Mouse (Mus musculus) gastrocnemius, adult 18-20 months (tissue): ENCODE measurements around the gene Chat. TPM values are rescaled to one million over a fixed set of nuclear protein-coding genes. Genes with fewer than 3 reads are reported as not detected.
"Not testable (repeated sequence)": the region's sequence is repeated elsewhere in the genome, so short reads cannot be mapped to it uniquely, and the experiment has no call there.

Experiments used
- DNase-seq: peaks from one replicate; pipeline ENCODE4 v3.0.0; 2021; ENCODE audit warnings: low spot score
- total RNA-seq, 2 experiments: library from RNA; stranded (reverse); gene quantifications; 2 replicates each; pipeline ENCODE4 v1.2.3; 2021

Chat gene
- total RNA-seq, 2 experiments from 2014 or later: not detected

DNA sequence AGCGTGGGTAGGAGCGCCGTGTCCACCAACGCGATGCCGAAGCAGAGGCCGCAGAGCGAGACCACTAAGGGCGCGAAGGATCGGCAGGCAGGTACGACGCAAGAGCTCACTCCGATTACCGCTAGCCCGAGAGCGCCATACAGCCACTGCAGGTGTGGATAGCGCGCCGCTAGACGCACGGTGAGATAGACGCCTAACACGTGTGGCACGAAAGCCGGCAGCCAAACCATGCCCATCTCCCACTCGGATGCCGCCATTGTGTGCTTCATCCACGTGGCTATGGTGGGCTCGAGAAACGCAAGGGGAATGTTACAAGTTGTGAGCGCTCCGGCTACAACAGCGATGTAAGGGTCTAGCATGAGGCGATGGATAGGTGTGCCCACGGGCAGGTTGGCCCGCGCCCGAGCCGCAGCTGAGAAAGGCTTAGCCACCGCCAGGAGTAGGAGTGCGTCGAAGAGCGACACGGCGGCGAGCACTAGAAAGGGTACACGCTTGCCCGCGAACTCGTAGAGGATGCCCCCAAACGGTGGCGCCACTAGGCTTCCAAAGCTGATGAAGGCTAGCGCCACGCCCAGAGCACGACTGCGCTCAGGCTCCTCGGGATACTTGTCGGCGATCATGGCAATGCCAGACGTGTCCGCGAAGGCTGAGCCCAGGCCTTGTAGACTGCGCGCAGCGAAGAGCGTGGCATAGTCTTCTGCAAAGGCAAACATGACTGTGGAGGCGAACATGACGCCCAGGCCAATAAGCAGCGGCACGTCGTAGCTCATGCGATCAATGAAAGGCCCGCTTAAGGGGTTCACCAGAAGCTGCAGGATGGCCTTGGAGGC, 2.4 kb downstream of the Chat start:
- DNase-seq: no peak

DNA sequence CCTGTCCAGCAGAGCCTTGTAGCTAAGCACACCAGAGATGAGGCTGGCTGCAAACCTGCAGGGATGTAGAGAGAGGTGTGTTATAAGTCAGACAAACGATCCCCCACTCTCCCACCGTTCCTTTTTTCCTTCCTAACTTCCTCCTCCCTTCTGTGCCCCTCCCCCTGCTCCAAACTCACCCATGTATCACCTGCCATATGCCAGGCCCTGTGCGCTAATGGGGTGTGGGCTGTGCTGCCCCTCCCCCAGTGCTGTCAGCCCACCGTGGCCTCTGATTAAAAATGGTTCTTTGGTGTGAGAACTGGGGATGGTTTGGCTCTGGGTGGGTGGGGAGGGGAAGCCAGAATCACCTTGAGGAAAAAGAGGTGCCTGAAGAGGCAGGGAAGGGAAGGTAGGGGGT, 13.2 kb downstream of the Chat start:
- DNase-seq: no peak

DNA sequence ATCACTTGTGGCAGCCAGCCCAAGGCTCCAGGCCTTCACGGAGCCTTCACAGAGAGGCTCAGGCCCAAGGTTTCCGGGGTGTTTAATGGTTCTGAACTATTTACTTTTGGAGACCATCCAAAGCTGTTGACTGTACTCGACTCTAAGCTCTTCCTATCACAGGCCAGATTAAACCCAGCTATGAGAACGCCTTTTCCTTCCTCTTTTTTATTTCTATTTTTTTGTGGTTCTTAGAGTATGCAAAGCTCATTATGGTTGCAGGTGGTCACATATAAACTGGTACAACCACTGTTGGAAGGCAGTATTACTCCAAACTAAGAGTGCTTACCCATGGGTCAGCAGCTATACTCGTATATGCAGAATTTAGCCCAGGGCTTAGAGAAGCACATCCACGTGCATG, 18.8 kb downstream of the Chat start:
- no peak for DNase-seq

DNA sequence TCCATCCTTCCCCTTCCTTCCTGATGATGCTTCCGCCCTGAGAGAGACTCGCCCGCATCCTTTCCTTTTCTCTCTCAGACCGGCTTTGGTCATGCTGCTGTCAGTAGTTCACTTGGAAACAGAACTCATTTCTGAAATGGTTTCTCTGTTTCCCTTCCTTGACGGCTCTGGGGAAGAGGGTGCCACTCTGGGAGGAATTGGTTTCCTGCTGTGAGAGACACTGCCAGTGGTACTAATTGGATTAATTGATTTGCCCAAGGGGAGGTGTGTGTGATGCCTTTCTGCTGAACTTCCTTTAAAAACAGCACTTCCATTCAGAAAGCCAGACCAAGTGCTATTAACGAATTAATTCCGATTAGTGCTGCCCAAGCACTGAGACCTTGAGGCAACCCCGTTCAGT, 22.3 kb downstream of the Chat start:
- no peak for DNase-seq

DNA sequence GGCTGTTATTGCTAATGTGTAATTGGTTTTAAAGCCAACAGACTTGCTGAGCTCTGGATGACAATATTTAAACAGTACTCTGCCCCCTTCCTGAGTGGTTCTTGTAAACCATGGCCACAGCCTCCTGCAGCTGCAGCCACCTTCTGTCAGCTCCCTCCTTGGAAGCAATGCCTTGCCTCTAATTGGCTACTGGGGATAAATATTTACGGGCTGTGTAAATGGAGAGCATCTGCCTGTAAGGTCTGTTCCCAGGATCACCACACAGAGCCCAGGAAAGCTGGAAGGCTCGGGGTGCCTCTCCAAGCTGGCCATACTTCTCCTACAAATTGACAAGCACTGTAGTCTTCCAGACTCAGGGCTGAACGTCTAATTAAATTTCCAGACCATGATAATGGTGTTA, 26.0 kb downstream of the Chat start:
- DNase-seq: no peak

DNA sequence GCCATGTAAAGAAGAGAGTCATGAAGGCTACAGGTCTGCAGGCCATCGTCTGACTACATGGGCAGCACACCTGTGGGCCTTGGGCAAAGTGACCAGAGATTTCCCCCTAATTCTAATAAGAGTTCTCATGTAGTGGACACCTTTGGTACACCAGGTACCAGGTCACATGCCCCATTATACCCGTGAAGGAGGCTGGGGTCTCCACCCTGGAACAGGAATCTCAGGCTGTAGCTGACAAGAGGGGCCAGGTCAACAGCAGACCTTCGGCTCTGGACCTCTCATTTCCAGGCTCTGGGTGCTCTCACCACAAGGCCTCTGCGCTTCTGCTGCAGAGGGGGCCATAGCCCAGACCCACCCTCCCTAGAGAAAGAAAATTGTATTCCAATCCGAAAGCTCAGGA, 26.5 kb downstream of the Chat start:
- DNase-seq: no peak

DNA sequence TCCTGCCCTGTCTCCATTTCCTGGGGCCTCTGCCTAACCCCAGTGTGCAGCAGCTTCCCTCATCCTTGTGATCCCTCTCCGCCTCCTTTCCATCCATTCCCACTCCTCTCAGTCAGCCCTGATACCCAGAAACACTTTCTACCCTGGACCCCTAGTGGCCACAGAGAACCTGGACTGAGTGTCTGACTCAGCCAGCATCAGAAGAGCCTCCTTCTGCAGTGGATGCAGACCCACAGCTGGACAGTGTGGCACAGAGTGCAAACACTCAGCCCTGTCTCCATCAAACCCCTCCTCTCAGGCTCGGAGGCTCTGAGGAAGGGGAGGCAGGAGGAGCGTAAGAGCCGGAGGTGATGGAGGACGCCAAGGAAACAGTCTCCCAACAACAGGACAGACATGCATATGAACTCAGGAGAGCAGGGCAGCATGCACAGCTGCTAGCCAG, 28.4 kb downstream of the Chat start:
- DNase-seq: no peak

DNA sequence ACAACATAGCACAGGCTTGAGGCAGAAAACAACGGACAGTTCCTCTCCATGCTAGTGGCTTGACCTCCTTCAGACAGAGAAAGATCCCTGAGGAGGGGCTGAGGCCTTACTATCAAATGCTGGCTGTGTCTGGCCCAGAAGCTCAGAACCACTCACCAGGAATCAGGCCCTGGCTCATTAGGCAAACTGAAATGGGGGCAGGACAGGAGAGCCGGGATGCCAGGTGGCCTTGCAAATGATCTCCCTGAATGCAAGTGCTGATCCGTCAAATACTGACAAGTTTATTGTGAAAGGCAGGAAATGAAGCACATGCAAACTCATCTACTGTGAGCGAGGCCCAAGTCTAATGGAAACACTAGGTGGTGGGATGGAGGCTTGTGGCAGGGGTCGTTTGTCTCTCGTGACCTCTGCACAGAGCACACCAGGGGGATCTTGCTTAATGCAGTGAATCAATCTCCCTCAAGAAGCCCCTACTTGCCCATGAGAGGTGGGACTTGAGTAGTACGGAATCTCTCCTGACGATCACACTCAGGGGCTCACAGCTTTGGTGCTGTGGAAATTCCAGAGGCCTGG, 36.7 kb downstream of the Chat start:
- DNase-seq: no peak

DNA sequence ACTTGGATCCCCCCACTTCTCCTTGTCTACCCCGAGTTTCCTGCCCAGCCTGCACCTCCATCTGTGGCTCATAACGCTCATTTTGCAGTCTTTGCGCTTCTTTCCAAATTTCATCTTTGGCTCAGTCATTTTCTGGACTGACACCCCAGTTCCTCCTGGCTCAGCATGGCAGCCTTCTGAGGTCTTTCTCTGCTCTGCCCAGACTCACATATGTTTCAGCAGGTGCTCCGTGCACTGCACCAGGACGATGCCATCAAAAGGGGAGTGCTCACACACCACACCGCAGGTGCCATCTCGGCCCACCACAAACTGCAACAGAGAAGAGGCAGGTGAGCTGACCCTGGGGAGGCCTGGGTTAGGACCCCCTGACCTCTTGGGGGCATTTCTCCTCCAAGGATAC, 41.8 kb downstream of the Chat start:
- no peak for DNase-seq

DNA sequence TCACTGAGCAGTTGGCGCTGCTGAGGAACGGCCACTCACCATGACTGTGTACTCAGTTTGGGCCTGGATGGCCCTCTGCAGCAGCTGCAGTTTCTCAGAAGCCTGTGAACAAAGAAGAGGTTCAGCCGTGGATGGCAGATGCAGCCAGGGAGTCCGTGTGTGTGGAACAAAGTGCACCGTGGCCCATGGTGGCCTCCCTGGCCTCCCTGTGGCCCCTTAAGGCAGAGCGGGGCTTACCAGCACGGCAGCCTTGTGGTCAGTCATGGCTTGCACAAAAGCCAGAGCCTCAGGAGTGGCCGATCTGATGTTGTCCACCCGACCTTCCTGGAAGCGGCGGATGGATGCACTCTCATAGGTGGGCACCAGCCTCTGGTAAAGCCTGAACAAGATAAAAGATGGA, 47.0 kb downstream of the Chat start:
- no peak for DNase-seq

DNA sequence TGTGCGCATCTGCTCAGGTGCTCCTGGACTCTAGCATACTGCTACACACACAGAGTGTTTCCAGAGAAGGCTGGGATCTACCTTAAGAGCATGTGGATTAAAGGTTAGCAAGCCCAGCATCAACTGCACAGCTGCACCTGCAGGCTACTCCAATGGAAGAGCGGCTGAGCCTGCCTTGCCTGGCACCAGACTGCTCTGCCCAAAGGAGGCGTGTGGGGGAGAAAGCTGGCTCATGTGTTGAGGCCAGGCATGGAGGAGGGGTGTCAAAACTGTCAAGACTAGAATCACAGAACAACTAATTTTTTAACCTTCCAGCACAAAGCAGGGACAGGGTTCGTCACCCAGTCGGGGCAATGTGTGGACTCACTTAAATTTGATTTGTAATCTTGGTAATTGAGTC, 53.7 kb downstream of the Chat start:
- DNase-seq: no peak

DNA sequence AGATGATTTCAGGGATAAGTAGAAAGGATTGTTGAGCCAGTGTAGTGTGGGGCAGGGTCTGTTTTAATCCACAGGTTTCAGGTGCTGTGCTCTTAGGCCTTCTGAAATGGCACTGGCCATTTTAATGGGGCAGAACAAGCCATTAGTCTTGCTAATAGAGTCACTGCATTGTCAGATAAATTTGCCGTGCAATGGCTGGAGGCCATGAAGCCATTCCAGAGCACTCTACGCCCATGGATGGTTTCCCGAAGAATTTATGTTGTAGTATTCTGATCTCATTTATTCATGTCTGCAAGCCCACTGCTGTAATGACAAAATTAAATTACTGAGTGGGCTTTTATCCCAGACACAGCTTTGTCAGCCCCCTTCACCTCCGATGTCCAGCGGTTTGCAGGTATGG, 55.7 kb downstream of the Chat start:
- no peak for DNase-seq

DNA sequence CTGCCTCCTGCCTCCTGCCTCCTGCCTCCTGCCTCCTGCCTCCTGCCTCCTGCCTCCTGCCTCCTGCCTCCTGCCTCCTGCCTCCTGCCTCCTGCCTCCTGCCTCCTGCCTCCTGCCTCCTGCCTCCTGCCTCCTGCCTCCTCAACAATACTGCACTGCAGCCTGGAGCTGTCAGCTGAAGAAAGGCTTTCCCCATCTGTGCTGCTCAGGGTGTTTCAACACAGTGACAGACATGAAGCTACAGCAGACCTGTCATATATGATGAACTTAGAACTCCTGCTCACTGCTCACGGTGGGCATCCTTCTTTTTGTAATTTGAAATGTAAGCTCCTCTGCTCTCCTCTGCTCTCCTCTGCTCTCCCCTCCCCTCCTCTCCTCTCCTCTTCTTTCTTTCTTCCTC, 60.4 kb downstream of the Chat start:
- not testable (repeated sequence) for DNase-seq

DNA sequence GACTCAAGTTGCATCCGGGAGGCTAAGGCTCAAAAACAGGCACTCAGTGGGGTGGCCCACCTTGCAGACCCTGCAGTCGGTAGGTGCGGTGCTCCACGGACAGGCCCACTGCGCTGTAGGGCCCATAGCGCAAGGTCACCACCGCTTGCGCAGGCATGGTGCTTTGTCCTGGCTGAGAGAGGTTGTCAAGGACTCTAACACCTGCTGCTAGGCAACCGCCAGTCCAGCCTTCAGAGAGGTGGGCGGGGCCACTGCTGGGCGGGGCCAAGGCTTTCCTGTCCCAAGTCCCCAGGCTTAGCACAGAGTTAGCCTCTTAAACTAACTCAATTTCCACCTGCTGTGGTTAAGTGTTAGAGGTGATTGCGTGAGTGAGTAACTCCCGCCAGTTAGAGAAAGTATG, 77.6 kb downstream of the Chat start, which contains the start of gene 1700024G13Rik:
Gene 1700024G13Rik, minus strand, starts transcription at position 196 of the 400 bp plus-strand sequence.
- DNase-seq: no peak

DNA sequence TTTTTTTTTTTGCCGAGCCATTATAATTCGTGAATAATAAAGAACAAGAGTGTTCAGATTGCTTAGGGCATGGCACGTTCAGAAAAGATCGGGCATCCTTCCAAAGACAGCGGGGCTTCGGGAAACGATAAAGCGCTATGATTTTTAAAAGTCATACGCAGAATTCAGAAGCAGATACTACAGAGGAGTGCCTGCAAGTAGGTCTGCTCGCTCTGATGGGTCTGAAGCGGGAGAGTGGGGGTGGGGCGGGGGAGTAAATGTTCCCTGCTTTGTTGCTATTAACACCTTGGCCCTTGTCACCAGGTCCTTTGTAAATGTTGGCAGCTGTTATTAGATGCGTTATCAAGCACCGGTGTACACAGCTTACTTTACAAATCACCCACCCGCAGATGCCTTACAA, 84.2 kb downstream of the Chat start:
- no peak for DNase-seq

DNA sequence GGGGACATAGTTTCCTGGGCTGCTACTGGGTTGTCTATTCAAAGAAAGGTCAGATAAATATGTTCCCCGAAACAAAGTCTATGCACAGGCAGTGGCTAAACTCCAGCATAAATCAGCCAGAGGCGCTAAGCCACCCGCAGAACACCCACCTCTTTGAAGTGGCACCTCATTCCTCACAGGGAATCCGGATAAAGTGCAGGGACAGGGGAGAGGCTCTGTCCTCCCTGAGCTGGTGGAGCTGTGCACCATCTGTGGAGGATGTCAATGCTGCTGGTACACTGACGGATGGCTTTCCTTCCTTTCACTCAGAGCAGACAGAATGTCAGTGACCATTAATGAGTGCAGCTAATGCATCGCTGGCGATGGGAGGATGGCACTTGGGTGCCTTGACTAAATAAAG, 84.7 kb downstream of the Chat start:
- no peak for DNase-seq

DNA sequence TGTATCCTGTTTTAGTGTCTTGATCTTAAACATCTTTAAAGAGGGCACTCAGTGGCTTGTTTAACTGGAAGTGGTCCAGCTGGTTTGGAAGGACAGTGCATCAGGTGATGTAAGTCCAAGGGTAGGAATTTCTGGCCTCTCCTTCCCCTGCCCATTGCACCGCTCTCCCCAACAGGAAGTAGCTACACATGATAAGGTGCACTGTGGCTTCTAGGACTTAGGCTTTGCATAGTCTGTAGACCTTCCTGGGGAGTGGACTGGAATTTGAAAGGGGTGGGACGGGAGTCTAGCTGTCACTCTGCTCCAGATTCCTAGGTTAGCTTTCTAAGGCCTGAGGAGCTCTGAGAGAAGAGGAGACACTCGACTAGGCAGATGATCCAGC, 85.7 kb downstream of the Chat start:
- no peak for DNase-seq

DNA sequence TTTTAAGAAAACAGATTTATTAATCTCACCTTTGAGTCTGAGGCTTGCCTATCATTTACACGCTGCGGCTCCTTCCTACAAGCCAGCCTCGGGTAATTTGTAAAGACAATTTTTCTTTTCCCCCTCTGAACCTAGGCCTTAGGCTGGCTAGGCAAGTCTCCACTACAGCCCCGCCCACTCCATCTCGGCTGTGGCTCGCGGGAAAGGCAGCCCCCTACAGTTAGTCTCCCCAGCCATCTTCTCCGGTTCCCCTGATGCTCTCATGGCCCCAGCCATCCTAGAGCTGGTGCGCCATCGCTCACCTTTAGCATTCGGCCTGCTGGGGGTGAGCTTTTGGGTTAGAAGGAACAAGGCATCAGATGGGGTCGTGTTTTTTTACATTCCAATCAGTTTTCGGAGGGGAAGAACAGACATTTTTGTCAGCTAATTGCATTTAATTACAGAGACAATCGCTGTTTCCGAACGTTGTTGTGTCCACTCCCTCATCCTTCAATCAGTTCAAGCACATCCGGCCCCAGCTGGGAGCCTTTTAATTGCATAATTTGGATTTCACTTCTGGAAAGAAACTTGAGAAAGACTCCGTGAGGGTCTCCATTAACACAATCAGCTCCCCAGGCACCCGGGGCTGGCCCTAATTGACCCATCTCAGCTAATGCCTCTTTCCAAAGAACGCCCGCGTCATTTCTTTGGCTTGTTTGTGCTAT, 86.2 kb downstream of the Chat start:
- DNase-seq: no peak

DNA sequence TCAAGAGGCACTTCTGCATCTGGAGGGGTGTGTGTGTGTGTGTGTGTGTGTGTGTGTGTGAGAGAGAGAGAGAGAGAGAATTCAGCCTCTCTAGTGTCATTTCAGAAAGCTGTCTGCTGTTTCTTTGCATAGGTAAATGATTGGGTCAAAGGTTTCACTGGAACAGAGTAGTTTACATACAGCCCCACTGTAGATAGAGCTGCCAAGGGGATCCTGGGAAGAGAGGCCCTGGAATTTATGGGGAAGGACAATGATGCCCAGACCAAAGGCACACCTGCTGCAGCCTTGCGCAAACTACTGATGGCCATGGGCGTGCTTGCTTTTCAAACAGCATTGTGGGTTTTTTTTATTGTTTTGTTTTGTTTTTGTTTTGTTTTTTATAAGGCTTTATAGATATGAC, 93.3 kb downstream of the Chat start:
- DNase-seq: no peak

DNA sequence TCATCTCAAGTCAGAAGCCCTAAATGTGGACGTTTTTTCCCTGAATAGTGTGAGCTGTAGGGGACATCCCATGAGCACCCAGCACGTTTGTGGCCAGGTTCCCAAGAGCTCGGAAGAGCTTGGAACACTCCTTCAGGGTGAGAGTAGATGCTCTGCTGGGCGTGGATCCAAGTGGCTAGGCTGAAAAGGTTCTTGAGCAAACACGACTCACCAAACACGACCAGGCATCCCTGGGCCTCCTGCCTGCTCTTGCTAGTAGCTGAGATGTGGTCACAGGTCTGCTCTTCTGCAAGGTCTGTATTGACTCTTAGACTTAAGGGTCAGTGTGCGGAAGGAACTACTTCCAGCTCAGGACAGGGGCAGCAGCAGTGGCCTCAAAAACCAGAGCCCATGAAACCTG, 96.0 kb downstream of the Chat start:
- DNase-seq: no peak

DNA sequence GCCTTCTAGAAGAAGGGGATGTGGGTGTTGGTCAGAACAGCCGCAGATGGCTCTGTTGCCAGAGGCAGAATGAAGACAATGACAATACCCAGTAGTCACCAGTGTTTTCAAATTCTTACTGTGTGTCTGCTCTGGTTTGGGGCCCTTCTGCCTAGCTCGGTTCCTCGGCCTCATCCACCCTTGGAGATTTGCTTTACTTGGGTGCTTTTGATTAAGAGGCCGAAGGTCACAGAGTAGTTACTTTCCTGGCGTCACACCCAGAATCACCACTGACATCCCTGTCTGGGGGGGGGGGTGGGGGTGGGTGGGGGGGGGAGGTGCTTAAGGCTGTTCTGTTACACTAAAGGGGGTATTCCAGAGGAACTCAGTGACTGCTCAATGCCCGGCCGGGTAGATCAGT, 101.4 kb downstream of the Chat start:
- no peak for DNase-seq
